Mouse (Mus musculus): ENCODE measurements around the gene Btbd35f30. TPM values are rescaled to one million over a fixed set of nuclear protein-coding genes. Genes with fewer than 3 reads are reported as not detected.
"Not testable (repeated sequence)": the region's sequence is repeated elsewhere in the genome, so short reads cannot be mapped to it uniquely, and the experiment has no call there.

The Btbd35f30 gene
- not detected in 2 replicates for polyA plus RNA-seq (2015; fragmentation: Nextera tagmentation; extraction: Ambion mirVana)

DNA sequence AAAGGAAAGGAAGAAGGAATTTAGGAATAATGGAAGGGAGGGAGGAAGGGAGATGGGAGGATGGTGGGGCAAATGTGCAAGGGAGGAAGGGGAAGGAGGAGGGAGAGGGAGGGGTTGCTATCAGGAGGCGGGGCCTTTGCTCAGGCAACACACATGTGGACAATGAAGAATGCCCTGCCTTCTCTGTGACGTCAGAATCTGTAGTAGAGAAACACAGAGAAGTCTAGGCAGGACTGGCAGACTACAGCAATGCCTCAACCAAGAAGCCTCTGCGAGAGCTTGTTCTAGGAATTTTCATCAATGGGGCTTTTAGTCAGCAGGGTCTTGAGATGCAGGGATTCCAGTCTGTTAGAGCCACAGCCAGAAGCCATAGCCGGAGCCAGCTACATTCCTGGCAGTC, at the start of gene Btbd35f30:
Gene Btbd35f30, plus strand, starts transcription at position 301 of the 400 bp plus-strand sequence.
- no CpG with 5 or more reads among the region's 4 CpGs for WGBS (ENCODE audit: insufficient replicate concordance)

DNA sequence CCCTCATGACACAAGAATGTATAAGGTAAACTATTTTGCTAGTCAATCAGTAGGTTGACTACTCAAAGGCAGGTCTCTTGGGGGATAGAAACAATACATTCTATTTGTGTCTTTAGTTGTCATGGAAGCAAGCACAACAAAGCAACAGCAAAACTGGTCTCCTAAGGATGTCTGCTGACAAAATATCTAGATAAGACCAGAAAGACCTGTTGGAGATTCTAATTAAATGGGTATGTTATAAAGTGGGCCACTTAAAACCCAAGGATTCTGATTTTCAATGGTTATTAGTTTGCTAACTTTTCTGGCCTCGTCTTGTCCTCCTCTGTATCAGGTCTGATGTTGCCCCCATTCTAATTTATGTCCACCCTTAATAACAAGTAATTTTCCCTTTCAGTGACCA, 47.0 kb downstream of the Btbd35f30 start, which contains the start of gene Gm21789:
Gene Gm21789, plus strand, starts transcription at position 301 of the 400 bp plus-strand sequence.
- H3K27me3 ChIP-seq; H3K9ac ChIP-seq; H3K27ac ChIP-seq (replicated peaks); H3K4me3 ChIP-seq (replicated peaks); H3K9me3 ChIP-seq (replicated peaks); H3K4me1 ChIP-seq (replicated peaks); H3K4me2 ChIP-seq; H3K36me3 ChIP-seq (replicated peaks); ATAC-seq (ENCODE audit: insufficient read depth): not testable (repeated sequence)
- WGBS (ENCODE audit: insufficient replicate concordance) = no CpG with 5 or more reads among the region's 1 CpGs

More for the DNA sequence above, at the start of gene Btbd35f30:
- not testable (repeated sequence) for H3K4me1 ChIP-seq (replicated peaks); H3K9ac ChIP-seq; ATAC-seq (ENCODE audit: insufficient read depth); H3K4me2 ChIP-seq; H3K4me3 ChIP-seq (replicated peaks); H3K27ac ChIP-seq (replicated peaks); H3K9me3 ChIP-seq (replicated peaks); H3K27me3 ChIP-seq; H3K36me3 ChIP-seq (replicated peaks)

Other genes with a start within 250 kb of the Btbd35f30 start
- gene Gm5926, start 243.9 kb upstream of the Btbd35f30 start, polyA plus RNA-seq (2015; fragmentation: Nextera tagmentation; extraction: Ambion mirVana) = not detected in 2 replicates
- gene Btbd35f21, start 168.5 kb upstream of the Btbd35f30 start, polyA plus RNA-seq (2015; fragmentation: Nextera tagmentation; extraction: Ambion mirVana) = not detected in 2 replicates
- not detected in 2 replicates for gene Gm21789, start 47.1 kb downstream of the Btbd35f30 start, polyA plus RNA-seq (2015; fragmentation: Nextera tagmentation; extraction: Ambion mirVana)
- not detected in 2 replicates for gene Btbd35f5, start 79.3 kb downstream of the Btbd35f30 start, polyA plus RNA-seq (2015; fragmentation: Nextera tagmentation; extraction: Ambion mirVana)

Measured in liver, embryonic 15.5 days (tissue).